Mouse (Mus musculus) gastrocnemius, adult 18-20 months (tissue): ENCODE measurements around the gene Cdk12. TPM values are rescaled to one million over a fixed set of nuclear protein-coding genes. Genes with fewer than 3 reads are reported as not detected.
A peak's percentile ranks its signal among the peaks of the same experiment; 100 is the strongest.
"Not testable (repeated sequence)": the region's sequence is repeated elsewhere in the genome, so short reads cannot be mapped to it uniquely, and the experiment has no call there.

ENCODE experiments used
- DNase-seq: peaks from one replicate; pipeline ENCODE4 v3.0.0; 2021; ENCODE audit warnings: low spot score
- long read RNA-seq, 2 experiments: library from polyadenylated mRNA; stranded (forward); transcript quantifications; one replicate each; pipeline ENCODE4 v2.0.0; 2021
- total RNA-seq, 2 experiments: library from RNA; stranded (reverse); gene quantifications; 2 replicates each; pipeline ENCODE4 v1.2.3; 2021

The Cdk12 gene
- total RNA-seq, result 10 to 100 TPM; 11.9 to 13.5 TPM
- long read RNA-seq, experiment 1, partial matches to known transcripts, result 1 of 2 reads
- long read RNA-seq, experiment 1, other reads (novel, unspliced or antisense), result 1 of 2 reads
- long read RNA-seq, experiment 2, partial matches to known transcripts, result 0 of 1 reads
- long read RNA-seq, experiment 2, other reads (novel, unspliced or antisense), result 1 of 1 reads

DNA sequence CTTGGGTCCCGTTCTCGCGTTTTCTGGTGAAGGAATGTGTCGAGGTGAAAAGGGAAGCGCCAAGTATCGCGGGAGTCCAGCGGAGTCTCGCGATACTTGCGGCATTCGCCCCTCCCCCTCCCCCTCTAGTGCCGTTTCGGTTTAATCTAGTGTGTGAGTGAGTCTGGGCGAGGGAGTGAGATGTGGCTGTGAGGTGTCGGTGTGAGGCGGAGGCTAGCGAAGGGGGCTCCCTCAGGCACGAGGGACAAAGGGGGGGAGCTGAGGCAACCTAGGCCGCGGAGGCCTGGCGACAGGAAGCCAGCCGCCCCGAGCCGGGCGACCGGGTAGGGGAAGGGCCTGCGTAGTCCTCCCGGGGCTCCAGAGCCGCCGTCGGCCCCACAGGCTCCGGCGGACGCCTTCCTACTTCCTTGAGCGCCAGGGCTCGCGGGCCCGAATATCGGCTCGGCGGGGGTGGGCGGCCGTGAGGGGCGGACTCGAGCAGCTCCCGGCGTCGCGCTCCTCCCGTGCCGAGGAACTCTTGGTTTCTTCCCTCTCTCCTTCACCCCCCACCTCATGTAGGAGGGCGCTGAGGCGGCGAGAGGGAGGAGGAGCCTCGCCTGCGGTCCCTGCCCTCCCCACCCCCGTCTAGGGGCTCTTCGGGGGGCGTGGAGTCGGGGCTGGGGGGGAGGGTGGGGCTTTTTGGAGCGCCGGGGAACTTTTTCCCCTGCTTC lies at the start of gene Cdk12:
Gene Cdk12, plus strand, starts transcription at position 419 of the 710 bp plus-strand sequence.
- DNase-seq, result peak; percentile 97

DNA sequence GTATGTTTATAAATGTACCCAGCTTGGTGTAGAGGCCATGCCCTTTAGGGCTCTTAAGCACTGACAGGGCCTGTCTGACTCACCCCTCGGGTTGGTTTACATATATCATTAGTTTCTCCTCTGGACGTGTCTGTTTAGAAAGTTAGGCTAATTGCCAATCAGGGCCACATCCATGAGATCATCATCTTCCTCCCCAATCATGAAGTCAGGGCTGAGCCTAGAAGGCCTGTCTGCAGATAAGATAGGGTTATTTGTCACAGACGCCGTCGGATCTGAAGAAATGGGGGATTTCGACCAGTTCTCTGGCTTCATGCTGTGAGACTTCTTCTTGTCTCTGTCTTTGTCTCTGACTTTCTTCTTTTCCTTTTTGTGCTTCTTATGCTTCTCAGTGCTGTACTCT lies 47.8 kb upstream of the Cdk12 start:
- no peak for DNase-seq

DNA sequence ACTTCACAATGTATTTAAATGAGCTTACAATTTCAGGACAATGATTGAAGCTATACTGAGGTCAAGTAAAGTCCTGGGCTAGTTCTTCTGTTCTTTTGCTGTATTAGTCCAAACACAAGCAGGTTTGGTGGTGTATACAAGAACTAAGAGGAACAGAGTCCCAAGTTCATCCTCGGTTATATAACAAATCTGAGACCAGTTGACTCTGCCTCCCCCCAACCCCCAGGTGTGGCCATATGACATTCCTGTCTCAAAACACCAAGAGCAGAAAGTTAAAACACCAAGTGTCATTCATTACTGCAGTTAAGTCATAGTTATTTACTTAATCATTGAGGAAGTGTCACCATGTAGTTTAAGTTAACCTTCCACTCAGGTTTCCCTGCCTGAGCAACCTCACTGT lies 34.5 kb upstream of the Cdk12 start:
- DNase-seq, result no peak

DNA sequence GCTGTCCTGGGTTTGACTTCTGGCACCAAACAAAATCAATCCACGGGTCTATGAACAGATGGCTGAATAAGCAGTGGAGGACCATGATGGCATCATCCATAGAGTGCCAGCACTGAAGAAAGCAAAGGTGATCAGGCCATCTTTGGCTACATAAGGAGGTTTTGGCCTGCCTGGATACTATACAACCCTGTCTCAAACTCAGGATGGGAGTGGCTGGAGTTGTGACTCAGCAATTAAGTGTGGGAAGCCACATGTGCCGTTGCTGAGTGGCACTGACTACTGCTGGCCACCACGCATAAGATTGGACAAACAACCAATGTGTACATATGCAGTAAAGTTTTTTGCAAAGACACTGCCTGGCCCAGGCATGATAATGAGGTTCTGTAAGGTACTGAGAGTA lies 20.7 kb upstream of the Cdk12 start:
- not testable (repeated sequence) for DNase-seq

DNA sequence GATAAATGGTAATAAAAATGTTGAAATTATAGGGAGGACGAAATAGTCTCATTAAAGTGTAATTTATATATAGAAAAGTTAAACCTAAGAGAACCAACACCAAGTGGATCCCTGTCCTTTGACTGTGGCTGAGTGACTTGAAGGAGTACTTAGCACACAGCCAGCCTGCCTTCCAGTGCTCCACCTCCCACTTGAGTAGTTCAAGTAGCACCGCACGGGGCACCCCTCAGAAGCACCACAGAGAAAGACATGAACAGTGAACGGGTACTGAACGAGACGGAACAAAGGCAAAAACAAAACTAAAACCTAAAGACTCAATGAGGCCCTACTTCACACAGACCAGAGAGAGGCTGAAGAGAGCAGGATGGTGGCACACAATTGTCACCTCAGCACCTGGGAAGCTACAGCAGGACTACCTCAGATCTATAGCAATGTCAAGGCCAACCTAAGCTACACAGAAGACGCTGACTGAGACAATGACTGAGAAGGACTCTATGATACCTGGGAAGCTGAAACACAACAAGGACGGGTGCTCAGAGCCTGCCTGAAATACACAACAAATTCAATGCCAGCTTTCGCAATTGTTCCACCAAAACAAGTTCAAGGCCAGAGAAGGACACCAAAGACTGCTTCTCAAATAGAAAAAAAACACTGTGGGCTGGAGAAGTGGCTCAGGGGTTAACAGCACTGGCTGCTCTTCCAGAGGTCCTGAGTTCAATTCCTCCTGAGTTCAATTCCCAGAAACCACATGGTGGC lies 15.0 kb upstream of the Cdk12 start:
- no peak for DNase-seq

DNA sequence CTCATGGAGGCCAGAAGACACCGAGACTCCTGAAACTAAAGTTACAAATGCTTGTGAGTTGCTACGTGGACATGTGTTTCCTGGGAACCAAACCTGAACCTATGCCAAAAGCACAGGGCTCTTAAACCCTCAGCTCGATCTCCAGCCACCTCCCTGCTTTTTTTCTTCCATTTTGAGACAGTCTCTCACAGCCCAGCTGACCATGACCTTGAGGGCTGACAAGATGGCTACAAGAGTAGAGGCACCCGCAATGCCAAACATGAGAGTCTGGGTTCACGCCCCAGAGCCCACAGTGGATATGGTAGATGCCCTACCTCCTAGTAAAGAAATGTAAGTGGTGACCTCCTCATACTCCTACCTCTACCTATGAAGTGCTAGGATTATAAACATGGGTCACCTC lies 12.0 kb upstream of the Cdk12 start:
- no peak for DNase-seq

DNA sequence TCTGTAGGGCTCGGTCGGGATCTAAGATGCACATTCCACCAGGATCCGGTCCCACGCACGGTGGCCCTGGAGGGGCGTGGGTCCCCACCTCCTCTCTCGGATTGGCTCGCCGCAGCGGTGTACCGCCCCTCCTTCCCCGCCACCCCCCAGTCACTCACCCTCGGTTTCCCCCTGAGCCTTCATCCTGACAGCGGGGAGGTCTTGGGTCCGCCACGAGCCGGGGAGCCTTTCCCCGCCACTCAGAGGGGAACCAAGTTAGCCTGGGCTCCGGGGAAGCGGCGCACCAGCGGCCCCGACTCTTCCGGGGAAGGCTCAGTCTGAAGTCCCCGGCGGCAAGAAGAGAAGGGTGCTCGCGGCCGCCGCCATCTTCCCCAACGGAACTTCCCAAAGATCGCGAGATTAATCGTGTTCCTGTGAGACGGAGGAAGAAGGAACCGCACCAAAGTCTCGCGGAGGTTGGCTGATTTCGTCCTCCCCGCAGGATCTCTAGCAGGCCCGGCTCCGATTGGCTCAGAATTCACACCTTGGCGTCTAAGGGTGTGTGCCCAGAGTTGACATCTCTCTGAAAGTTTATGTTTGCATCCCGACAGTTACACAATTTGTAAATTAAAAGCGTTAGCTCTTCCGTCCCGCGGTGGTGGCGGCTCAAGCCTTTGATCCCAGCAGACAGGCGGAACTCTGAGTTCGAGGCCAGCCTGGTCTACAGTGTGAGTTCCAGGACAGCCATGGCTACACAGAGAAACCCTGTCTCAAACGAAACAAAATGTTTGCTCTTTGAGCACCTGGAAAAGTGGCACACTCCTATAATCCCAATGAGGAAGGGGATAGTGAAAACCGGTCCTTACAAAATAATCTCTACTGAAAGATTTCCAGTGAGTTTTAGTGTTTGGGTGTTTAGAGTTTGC lies 9.7 kb upstream of the Cdk12 start, which contains the start of gene Med1:
Gene Med1, minus strand, starts transcription at position 393 of the 905 bp plus-strand sequence.
- DNase-seq, result peak; percentile 95

DNA sequence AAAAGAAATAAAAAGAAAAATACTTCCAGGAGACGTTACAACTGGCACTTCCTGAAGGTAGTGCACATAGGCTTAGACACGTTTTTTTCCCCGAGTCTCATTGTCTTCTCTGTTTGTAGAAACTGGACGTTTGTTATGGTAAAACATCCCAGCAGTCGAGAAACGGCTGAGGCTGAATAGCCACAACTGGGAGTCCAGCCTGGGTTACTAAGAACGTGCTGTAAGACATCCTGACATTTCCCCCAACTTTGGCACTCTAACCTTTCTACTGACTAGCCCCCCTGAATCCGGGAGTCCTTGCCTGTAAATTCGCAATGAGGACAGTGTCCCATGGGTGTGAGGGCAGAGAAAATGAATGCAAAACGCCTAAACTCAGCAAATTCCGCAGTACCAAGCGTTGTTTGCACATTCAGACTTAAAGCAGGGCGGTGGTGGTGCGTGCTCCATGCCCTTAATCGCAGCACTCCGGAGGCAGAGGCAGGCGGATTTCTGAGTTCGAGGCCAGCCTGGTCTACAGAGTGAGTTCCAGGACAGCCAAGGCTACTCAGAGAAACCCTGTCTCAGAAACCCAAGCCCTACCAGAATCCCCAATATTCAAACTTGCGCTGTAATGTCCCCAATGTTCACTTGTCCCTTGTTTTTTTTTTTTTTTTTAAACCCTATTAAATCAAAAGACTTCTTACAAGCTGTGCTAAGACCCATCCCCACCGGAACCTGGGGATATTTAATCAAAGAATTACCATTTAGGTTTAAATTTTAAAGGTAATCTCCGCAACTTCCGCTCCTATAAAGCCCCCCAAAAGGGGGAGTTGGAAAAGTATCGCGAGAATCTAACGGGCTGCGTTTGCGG lies 843 bp upstream of the Cdk12 start:
- DNase-seq, result peak; percentile 18

DNA sequence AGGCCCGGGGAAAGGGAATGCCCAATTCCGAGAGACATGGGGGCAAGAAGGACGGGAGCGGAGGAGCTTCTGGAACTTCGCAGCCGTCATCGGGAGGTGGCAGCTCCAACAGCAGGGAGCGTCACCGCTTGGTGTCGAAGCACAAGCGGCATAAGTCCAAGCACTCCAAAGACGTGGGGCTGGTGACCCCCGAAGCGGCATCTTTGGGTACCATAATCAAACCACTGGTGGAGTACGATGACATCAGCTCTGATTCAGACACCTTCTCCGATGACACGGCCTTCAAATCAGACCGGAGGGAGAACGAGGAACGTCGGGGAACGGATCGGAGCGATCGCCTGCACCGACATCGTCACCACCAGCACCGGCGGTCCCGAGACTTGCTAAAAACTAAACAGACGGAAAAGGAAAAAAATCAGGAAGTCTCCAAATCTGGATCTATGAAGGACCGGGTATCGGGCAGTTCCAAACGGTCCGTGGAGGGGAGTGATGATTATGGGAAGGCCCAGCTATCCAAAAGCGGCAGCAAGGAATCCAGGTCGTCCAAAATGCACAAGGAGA lies 572 bp downstream of the Cdk12 start:
- no peak for DNase-seq

DNA sequence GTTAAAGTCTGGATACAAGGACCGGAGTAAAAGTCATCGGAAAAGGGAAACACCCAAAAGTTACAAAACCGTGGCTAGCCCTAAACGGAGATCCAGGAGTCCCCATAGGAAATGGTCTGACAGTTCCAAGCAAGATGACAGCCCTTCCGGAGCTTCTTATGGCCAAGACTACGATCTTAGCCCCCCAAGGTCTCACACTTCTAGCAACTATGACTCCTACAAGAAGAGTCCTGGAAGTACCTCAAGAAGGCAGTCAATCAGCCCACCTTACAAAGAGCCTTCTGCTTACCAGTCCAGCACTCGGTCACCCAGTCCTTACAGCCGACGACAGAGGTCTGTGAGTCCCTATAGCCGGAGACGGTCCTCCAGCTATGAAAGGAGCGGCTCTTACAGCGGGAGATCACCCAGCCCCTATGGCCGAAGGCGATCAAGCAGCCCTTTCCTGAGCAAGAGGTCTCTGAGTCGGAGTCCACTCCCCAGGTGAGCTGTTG lies 1.1 kb downstream of the Cdk12 start:
- DNase-seq, result no peak

DNA sequence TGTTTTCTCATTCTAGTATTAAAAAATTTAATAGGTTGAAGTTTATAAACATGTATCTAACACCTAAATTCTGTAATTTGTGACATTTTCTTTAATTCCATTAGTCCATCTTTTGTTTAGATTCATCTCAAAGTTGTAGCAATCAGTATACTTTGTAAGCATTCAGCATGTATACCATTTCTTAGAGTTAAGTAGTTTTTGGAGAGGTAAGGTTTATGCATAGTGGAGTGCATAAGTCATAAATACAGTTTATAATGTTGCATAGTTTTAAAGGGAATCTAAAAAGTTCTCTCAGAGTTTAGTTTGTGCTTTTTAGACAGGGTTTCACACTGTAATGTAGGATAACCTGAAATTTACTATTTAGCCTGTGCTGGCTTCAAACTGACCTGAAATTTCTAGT lies 2.6 kb downstream of the Cdk12 start:
- no peak for DNase-seq

DNA sequence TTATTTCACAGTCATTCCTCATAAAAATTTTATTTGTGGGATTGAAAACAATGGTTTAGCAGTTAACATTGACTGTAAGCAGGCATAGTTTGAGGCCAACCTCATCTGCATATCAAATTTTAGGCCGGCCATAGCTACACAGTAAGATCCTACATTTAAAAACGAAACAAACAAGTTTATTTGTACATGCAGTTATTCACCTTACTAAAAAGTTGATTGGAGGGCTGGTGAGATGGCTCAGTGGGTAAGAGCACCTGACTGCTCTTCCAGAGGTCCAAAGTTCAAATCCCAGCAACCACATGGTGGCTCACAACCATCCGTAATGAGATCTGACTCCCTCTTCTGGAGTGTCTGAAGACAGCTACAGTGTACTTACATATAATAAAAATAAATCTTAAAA lies 3.4 kb downstream of the Cdk12 start:
- DNase-seq, result not testable (repeated sequence)

DNA sequence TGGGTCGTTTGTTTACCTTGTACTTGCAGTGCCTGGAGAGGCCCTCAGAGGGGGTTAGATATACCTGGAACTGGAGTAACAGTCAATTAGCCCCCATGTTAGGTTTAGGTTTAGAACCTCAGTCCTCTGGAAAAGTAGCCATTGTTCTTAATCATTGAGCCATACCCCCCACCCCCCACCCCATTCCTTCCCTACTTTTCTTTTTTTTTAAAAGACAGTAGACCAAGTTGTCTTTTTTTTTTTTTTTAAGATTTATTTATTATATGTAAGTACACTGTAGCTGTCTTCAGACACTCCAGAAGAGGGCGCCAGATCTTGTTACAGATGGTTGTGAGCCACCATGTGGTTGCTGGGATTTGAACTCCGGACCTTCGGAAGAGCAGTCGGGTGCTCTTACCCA lies 6.8 kb downstream of the Cdk12 start:
- not testable (repeated sequence) for DNase-seq

DNA sequence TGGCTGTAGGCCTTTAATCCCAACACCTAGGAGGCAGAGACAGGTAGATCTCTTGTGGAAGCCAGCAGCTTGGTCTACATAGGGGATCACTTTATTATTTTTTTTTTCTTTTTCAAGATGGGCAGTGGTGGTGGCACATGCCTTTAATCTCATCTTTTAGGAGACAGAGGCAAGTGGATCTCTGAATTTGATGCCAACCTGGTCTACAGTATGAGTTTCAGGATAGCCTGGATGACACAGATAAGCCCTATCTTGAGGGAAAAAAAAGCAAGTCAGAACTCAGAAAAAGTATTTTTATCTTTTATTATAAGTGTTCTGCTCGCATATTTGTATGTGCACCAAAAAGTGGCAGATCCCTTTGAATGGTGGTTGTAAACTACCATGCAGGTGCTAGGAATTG lies 10.5 kb downstream of the Cdk12 start:
- no peak for DNase-seq

DNA sequence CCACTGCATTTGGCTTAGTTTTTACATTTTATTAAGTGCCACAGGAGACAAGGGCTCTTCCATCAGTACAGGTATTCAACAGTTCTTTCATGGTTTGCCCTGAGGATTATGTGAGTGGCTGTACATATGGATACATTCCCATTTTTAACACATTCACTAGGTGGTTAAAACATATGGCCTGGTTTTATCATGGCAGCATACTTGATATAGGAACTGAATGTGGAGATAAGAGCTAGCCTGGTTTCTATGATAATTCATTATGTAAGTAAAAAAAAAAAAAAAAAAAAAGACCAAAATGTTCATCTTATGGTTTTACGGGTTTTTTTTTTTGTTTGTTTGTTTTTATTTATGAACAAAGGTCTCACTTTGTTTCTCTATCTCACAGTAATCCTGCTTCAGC lies 23.5 kb downstream of the Cdk12 start:
- no peak for DNase-seq

DNA sequence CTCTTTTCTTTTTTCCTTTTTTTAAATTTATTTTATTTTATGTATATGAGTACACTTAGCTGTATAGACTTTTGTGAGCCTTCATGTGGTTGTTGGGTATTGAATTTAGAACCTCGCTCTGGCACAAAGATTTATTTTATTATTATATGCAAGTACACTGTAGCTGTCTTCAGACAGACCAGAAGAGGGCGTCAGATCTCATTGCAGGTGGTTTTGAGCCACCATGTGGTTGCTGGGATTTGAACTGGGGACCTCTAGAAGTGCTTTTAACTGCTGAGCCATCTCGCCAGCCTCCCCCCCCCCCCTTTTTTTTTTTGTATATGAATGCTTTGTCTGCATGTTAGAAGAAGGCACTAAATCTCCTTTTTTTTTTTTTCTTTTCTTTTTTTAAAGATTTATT lies 35.6 kb downstream of the Cdk12 start:
- no peak for DNase-seq

DNA sequence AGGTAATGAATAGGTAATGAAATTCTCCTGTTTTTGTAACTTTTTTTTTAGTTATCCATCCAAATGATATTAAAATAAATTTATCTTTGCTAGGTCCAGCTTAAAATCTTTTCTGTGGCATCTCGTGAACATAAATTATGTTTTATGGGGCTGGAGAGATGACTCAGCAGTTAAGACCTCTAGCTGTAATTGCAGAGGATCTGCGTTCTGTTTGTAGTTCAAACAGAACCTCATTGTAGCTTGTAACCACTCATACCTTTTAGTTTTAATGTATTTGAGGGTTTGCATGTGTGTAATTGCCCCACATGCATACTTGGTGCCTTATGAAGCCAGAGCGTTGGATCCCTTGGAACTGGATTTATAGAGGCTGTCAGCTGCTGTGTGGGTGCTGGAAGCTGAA lies 36.1 kb downstream of the Cdk12 start:
- DNase-seq, result no peak

DNA sequence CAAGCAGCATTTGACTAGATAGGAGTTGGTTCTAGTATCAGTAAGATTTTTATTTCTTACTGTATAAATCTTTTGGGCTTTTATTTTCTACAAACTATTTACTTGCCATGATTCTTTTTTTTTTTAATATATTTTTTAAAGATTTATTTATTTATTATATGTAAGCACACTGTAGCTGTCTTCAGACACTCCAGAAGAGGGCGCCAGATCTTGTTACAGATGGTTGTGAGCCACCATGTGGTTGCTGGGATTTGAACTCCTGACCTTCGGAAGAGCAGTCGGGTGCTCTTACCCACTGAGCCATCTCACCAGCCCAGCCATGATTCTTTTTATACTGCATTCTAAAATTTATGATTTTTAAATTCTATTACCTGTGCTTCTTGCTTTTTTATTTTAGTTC lies 40.1 kb downstream of the Cdk12 start:
- not testable (repeated sequence) for DNase-seq

DNA sequence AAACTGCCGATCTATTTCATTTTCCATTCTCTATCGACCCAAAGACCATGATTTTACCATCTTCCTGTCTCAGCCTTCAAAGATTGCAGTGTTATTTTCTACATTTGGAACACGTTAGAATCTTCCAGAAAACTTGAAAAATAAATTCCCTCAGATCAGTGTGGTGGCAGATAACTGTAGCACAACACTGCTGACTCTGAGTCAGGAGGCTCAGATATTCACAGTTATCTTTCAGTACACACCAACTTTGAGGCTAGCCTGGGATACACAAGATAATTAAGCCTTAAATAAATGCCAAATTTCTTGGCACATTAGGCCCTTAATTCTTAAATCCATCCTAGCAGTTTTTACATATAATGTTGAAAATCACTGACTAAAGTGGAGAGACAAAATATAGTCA lies 41.6 kb downstream of the Cdk12 start:
- DNase-seq, result no peak

DNA sequence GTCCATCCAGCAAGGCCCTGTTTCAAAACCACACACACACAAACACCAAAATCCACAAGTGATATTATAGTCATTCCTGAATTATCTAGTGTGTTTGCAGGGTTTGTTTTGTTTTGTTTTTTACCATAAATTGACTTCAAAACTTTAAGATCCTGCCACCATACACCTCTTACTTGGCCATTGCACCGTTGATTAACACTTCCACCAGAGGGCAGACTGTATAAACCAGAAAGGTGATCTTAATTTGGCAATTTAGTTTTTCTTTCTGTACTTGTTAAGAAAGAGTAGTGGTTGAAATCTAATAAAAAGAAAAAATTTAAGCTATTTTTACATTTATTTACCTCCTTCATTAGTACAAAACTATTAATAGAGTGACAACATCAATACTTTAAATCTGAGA lies 44.5 kb downstream of the Cdk12 start:
- DNase-seq, result no peak
